Mouse (Mus musculus) embryonic facial prominence, embryonic 14.5 days (tissue): Measurements from ENCODE around the gene Cyb561a3. TPM values are rescaled to one million over a fixed set of nuclear protein-coding genes. Genes with fewer than 3 reads are reported as not detected.

Experiments used
- ATAC-seq: fragments of 200-750 bp; cut with Nextera tagmentation; 2 replicates; pipeline ENCODE4 v1.8.0; 2017; ENCODE audit warnings: low read depth, moderate number of reproducible peaks, moderate TSS enrichment
- DNase-seq: peaks from one replicate; pipeline ENCODE4 v3.0.0-alpha.2; 2015; ENCODE audit warnings: low spot score
- H3K27ac ChIP-seq: fragments of 300-500 bp; sonication (generic); replicated peaks from 2 replicates; pipeline ENCODE4 v1.5.1; 2014; ENCODE audit warnings: low read depth, mild to moderate bottlenecking, low read length, moderate library complexity
- H3K27me3 ChIP-seq: fragments of 300-500 bp; sonication (generic); replicated peaks from 2 replicates; pipeline ENCODE4 v1.6.1; 2014; ENCODE audit warnings: low read length; ENCODE audit not compliant: control insufficient read depth, insufficient read depth
- H3K36me3 ChIP-seq: fragments of 300-500 bp; sonication (generic); 2 replicates; pipeline ENCODE4 v1.6.1; 2014; ENCODE audit warnings: low read length, mixed read lengths; ENCODE audit not compliant: control insufficient read depth, insufficient read depth
- H3K4me1 ChIP-seq: fragments of 300-500 bp; sonication (generic); 2 replicates; pipeline ENCODE4 v1.6.1; 2014; ENCODE audit warnings: antibody characterized with exemption, low read length; ENCODE audit not compliant: control insufficient read depth, insufficient read depth
- H3K4me2 ChIP-seq: fragments of 300-500 bp; sonication (generic); 2 replicates; pipeline ENCODE4 v1.6.1; 2014; ENCODE audit warnings: low read depth, mild to moderate bottlenecking, low read length, moderate library complexity, mixed read lengths
- H3K4me3 ChIP-seq: fragments of 300-500 bp; sonication (generic); 2 replicates; pipeline ENCODE4 v1.5.1; 2014; ENCODE audit warnings: low read depth, mild to moderate bottlenecking, low read length
- H3K9ac ChIP-seq: fragments of 300-500 bp; sonication (generic); 2 replicates; pipeline ENCODE4 v1.6.1; 2014; ENCODE audit warnings: low read depth, mild to moderate bottlenecking, low read length, moderate library complexity, mixed read lengths
- H3K9me3 ChIP-seq: fragments of 300-500 bp; sonication (generic); 2 replicates; pipeline ENCODE4 v1.6.1; 2016; ENCODE audit warnings: low read length; ENCODE audit not compliant: control insufficient read depth
- WGBS: fragments of 180-500 bp; shearing (Covaris S2); extraction: QIAGEN DNeasy Blood & Tissue Kit; methylation state at CpG from one replicate; pipeline ENCODE4 v1.1.7; 2014; 5-methylcytosine and 5-hydroxymethylcytosine counted together
- polyA plus RNA-seq: library from polyadenylated mRNA; unstranded; fragments of >200 nt; fragmentation: Nextera tagmentation; extraction: Ambion mirVana; gene quantifications from 2 replicates; pipeline ENCODE4 v1.2.1, GENCODE M21; 2014

The Cyb561a3 gene
- polyA plus RNA-seq, 1 experiment from 2014 or later, result 20.7 TPM

DNA sequence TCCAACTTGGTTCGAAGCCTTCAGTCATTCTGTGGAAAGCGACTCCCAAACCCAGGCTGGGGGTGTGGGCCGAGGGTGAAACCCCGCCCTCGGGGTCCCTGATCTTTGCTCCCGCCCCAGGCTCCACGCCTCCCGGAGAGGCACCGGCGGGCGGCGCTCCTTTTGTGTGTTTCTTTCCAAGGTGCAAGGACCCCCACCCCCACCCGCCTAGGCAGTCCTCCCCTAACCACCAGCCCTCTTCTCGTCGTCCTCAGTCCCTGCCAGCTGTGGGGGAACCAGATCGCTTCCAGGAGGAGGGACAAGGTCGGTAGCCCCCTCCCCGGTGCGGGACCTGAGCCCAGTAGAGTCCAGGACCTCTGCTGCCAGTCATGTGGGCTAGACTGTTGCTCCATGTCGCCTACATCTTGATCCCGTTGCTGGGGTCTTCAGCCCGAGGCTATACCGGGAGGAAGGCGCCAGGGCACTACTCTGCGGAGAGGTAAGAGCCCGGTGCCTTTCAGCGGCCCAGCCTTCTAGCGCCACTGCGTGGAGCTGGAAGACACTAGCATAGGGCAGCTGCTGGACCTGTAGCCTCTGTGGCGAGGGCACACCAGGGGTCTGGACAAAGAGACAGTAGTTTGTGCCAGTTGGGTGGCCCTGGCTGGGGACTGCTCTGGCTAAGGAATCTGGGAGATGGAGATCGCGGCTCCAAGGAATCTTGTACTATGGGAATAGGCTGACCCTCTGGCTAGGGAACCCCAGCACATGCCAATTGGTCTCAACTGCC lies 57.3 kb downstream of the Cyb561a3 start, which contains the start of gene Vwce:
TSS of gene Vwce (plus strand) at position 108 of the 766 bp plus-strand sequence.
- peak; percentile 81 for ATAC-seq
- 4% methylated on average over 26 of the region's 32 CpGs for WGBS

DNA sequence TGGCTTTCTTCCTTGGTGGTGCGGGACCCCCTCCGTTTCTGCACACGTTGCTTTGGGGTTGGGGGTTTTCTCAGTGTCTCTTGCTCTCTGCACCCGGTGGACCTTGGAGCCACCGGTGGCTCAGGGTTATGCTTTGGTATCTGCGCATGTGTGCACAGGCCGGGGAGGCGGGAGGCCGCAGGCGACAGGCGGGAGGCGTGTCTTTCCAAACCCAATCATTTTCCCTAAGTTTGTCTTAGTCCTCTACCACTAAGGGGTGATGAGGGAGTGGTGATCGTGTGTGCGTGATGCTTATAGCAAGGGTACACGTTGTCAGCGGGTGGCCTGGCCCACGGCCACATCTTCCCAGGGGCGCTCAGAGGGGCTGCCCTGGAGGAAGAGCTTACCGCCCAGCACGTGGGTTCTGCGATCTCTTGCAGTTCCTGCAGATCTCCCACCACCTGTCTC lies 57.9 kb downstream of the Cyb561a3 start:
- Histone ChIP-seq H3K9ac (peak overlapping the region; percentile 66), H3K4me1 (peaks cover 12% of the 10 kb centered on the region; the same call in 1 of the 2 replicates), H3K4me3 (peak overlapping the region; percentile 47), H3K27me3 (no peaks in the 10 kb centered on the region; the same call in 1 of the 2 replicates), H3K9me3 (no peaks in the 10 kb centered on the region), H3K4me2 (peak overlapping the region; percentile 93), H3K36me3 (peaks cover 20% of the 10 kb centered on the region), H3K27ac (peak overlapping the region; percentile 39; the same call in 1 of the 2 replicates)
- 4% methylated on average over 20 of the region's 21 CpGs for WGBS
- peak; percentile 86 for ATAC-seq
- DNase-seq, result peak; percentile 78

More for the DNA sequence above, 57.3 kb downstream of the Cyb561a3 start, which contains the start of gene Vwce:
- H3K27ac ChIP-seq, result peak within 1 kb of the TSS; percentile 39; the same call in 1 of the 2 replicates
- H3K27me3 ChIP-seq, result no peaks in the 10 kb centered on the region; the same call in 1 of the 2 replicates
- peaks cover 26% of the 10 kb centered on the region for H3K36me3 ChIP-seq
- peak within 1 kb of the TSS; percentile 47 for H3K4me3 ChIP-seq
- H3K9me3 ChIP-seq, result no peaks in the 10 kb centered on the region
- peak within 1 kb of the TSS; percentile 66 for H3K9ac ChIP-seq
- peak; percentile 69 for DNase-seq
- H3K4me1 ChIP-seq, result peaks cover 12% of the 10 kb centered on the region; the same call in 1 of the 2 replicates
- peak within 1 kb of the TSS; percentile 93 for H3K4me2 ChIP-seq

DNA sequence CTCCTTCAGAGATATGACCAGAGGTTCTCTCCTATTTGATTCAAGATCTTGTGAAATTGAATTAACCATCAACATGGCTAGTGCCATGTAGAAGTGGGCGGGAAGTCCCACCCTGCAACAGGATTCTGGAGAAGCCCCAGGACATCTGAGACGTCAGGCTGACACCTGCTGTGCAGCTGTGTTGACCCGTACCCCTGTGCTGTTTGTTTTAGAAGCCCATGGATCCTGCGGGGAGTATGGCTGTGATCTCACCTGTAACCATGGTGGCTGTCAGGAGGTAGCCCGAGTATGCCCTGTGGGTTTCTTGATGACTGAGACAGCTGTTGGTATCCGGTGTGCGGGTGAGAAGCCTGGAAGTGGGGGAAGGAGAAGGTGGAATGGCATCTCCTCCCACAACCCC lies 60.9 kb downstream of the Cyb561a3 start:
- Histone ChIP-seq H3K4me2 (no peak overlapping the region), H3K27ac (no peak overlapping the region), H3K4me3 (no peak overlapping the region), H3K9ac (no peak overlapping the region), H3K36me3 (no peaks in the 10 kb centered on the region), H3K4me1 (peaks cover 17% of the 10 kb centered on the region; the same call in 1 of the 2 replicates), H3K9me3 (no peaks in the 10 kb centered on the region), H3K27me3 (no peaks in the 10 kb centered on the region; the same call in 1 of the 2 replicates)
- WGBS, result 31% methylated on average over 7 of the region's 7 CpGs
- DNase-seq (peak; percentile 28), ATAC-seq (no peak)

DNA sequence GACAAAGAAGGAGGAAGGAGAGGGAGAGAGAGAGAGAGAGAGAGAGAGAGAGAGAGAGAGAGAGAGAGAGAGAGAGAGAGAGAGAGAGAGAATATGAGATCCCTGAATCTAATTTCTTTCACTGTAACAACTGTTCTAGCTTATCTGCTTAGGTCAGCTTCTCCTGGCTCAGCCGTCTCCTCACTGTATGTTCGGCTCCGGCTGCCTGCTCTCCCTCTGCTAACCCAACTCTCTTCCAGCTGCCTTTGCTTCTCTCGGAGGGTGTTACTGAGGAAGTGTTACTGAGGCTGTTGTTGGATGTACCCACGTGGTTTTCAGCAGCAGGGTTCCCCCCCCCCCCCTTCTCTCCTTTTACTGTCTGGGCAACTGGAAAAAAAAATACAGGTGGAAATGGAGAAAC lies 63.1 kb downstream of the Cyb561a3 start:
- Histone ChIP-seq H3K4me1 (peaks cover 8% of the 10 kb centered on the region; the same call in 1 of the 2 replicates), H3K27me3 (no peaks in the 10 kb centered on the region; the same call in 1 of the 2 replicates), H3K27ac (peak overlapping the region; percentile 76), H3K4me2 (peak overlapping the region; percentile 19), H3K36me3 (no peaks in the 10 kb centered on the region), H3K9me3 (no peaks in the 10 kb centered on the region), H3K4me3 (0 out of 2 replicates have a peak overlapping the region, but pooled peaks have one; percentile 2), H3K9ac (no peak overlapping the region)
- WGBS, result 8% methylated on average over 5 of the region's 5 CpGs
- ATAC-seq (peak; percentile 35; the same call in 1 of the 2 replicates), DNase-seq (peak; percentile 67)

DNA sequence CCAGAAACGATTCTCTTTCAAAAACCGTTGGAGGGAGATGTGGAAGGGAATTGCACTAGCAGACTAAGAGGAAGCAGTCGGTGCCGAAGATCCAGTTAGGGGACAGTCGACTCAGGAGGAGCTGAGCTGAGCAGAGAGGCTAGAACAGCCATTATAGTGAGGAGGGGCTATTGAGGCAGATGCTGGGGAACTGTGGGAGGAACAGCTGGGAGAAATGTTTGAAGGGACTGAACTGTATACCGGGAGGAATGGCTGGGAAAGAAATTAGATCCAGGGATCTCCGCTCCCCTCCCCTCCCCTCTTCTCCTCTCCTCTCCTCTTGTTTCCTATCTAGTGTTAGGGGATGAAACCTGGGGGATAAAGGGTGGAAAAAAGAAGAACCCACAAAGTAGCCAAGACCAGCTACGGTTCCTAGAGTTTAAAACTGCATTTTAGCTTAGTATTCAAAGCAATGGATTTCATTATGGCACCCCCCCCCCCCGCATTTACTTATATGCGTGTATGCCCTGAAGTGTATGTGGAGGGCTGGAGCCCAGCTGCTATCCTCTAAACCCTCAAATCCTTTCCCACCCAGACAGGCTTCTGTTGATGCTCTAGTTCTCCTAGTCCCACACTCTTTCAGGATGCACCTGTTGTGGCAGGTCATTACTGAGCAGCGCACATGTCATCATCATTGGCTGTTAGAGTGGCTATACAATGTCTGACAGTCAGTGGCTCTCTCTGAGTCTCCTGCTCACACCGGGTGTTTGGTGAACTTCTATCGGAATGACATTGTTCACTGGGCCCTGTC lies 63.8 kb downstream of the Cyb561a3 start:
- Histone ChIP-seq H3K27me3 (no peaks in the 10 kb centered on the region; the same call in 1 of the 2 replicates), H3K36me3 (no peaks in the 10 kb centered on the region), H3K9me3 (no peaks in the 10 kb centered on the region), H3K4me2 (peak overlapping the region; percentile 19), H3K4me1 (peaks cover 5% of the 10 kb centered on the region; the same call in 1 of the 2 replicates), H3K9ac (no peak overlapping the region), H3K27ac (peak overlapping the region; percentile 76), H3K4me3 (0 out of 2 replicates have a peak overlapping the region, but pooled peaks have one; percentile 2)
- ATAC-seq, result peak; percentile 75
- peak; percentile 76 for DNase-seq
- 34% methylated on average over 13 of the region's 13 CpGs for WGBS

Other genes starting within 250 kb of the Cyb561a3 start
- 1.4 and 2.0 TPM in 2 replicates for gene Syt7, start 188.1 kb upstream of the Cyb561a3 start, polyA plus RNA-seq
- gene Lrrc10b, start 119.7 kb upstream of the Cyb561a3 start, polyA plus RNA-seq, result 0.68 and 1.4 TPM in 2 replicates
- 0.45 and 2.5 TPM in 2 replicates for gene Ppp1r32, start 94.2 kb upstream of the Cyb561a3 start, polyA plus RNA-seq
- 50.9 TPM in 2 replicates for gene Cpsf7, start 51.9 kb upstream of the Cyb561a3 start, polyA plus RNA-seq
- 57.0 and 62.1 TPM in 2 replicates for gene Sdhaf2, start 51.0 kb upstream of the Cyb561a3 start, polyA plus RNA-seq
- 42.6 and 49.7 TPM in 2 replicates for gene Tmem216, start 20.9 kb upstream of the Cyb561a3 start, polyA plus RNA-seq
- 30.8 and 34.1 TPM in 2 replicates for gene Tmem138, start 190 bp downstream of the Cyb561a3 start, polyA plus RNA-seq
- 349 and 405 TPM in 2 replicates for gene Ddb1, start 28.2 kb downstream of the Cyb561a3 start, polyA plus RNA-seq
- 13.9 and 15.4 TPM in 2 replicates for gene Tkfc, start 28.5 kb downstream of the Cyb561a3 start, polyA plus RNA-seq
- 1.5 and 1.8 TPM in 2 replicates for gene Vwce, start 57.0 kb downstream of the Cyb561a3 start, polyA plus RNA-seq
- 0.14 TPM in 1 of 2 replicates, not detected in the other for gene Pga5, start 100.9 kb downstream of the Cyb561a3 start, polyA plus RNA-seq
- 34.8 and 35.9 TPM in 2 replicates for gene Vps37c, start 111.6 kb downstream of the Cyb561a3 start, polyA plus RNA-seq
- 0.58 and 0.78 TPM in 2 replicates for gene Cd5, start 161.8 kb downstream of the Cyb561a3 start, polyA plus RNA-seq